In the genomic region with DNA sequence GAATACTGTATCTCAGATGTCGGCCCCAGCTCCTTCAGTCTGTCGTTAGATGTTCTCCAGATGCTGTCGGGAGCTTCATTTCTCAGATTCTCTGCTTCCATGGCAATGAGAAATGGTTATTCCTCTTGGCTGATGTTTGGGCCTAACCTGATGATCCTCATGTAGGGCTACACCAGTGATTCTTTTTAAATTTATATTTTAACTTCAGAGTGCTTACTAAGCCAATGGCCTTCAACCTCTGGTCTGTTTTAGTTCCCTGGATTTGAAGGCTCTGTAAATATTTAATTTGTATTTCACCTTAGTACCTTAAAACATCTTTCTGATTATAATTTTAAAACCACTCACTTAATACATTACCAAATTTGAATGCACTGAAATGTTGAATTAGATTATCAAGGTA, we compare ENCODE assay signal across 20 mouse cellular contexts.
"Had no signal": no experiment of that assay in that cellular context is flagged by ENCODE, and none has a peak within 500 bp of the region (broad histone marks: within the 10 kb centered on the region; RNA-seq: fewer than 3 reads in every experiment).

No protein-coding gene starts in this region.

- H3K4me2 ChIP-seq: lung, embryonic 15.5 days; midbrain, embryonic 12.5 days; neural tube, embryonic 13.5 days; neural tube, embryonic 15.5 days had no signal

- DNase-seq: lung, adult 18-20 months; lung, postnatal 14 days; lung, postnatal 4 days; midbrain, embryonic 14.5 days; retina, postnatal 1 day; right cerebral cortex, adult 18-20 months; right cerebral cortex, postnatal 25 days; right cerebral cortex, postnatal 4 days; spleen, adult 18-20 months; thymus, adult 18-20 months; thymus, postnatal 14 days; thymus, postnatal 36 days had no signal

- H3K27ac ChIP-seq: lung, embryonic 15.5 days; midbrain, embryonic 12.5 days; neural tube, embryonic 13.5 days; neural tube, embryonic 15.5 days had no signal

- ATAC-seq: lung, postnatal 0 days; midbrain, embryonic 16.5 days had no signal

- H3K4me3 ChIP-seq: lung, embryonic 15.5 days; midbrain, embryonic 10.5 days; midbrain, embryonic 12.5 days; myocyte; neural tube, embryonic 13.5 days; neural tube, embryonic 15.5 days had no signal

- H3K9me3 ChIP-seq: lung, embryonic 15.5 days; midbrain, embryonic 10.5 days; midbrain, embryonic 12.5 days; neural tube, embryonic 13.5 days; neural tube, embryonic 15.5 days had no signal

- H3K27me3 ChIP-seq: lung, embryonic 15.5 days; midbrain, embryonic 12.5 days; neural tube, embryonic 13.5 days; neural tube, embryonic 15.5 days had no signal

- H3K9ac ChIP-seq: lung, embryonic 15.5 days; midbrain, embryonic 12.5 days; neural tube, embryonic 13.5 days; neural tube, embryonic 15.5 days had no signal

- H3K36me3 ChIP-seq: lung, embryonic 15.5 days; midbrain, embryonic 12.5 days; neural tube, embryonic 13.5 days; neural tube, embryonic 15.5 days had no signal
